Mouse (Mus musculus): ENCODE results near the gene Unc5cl.

DNA sequence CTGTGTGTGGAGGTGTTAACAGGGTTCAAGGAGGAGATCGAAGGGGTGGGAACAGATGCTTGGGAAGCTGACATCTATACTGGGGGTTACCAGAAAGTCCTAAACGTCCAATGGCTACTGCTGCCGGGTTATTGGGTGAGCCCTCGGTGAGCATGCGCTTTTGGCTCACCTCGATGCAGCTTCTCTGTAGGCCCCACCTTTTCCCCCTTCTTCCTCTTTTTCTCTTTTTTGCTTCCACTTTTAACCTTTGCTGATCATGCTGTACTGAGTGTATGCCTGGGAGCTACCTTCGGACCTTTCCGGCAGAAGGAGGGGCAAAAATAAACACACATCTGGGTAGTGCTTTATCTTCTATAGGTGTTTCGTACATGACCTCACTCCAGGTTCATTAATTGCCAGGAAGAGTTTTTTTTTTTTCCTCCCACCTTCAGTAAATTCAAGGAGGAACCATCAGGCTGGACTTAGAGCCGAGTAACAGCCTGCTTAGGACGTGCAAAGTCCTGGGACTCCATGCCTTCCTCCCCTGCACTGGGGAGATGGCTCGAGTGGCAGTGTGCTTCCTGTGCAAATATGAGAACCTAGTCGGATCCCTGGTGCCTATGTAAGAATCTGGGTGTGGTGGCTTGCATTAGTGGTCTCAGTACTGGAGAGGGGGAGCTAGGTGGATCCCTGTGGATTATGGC lies 3.4 kb downstream of the Unc5cl start:
- TF ChIP-seq CTCF (conservative IDR thresholded peaks at IDR 0.05; ENCODE audit: low read length) (no peak), NANOG (IDR thresholded peaks at IDR 0.05; ENCODE audit: borderline replicate concordance, low read length) (no peak)
